Mouse (Mus musculus): ENCODE measurements at regions not wholly inside any gene's neighbourhood (a gene's known extent, or its start where the extent isn't known, plus 50 kb on each side); places are given as distances from the start of the nearest gene placed in this dataset.

GRCm38 (mm10) chr13:99037131-99037530, 52.8 kb upstream of the 1700024P04Rik start:
- DNase-seq (ENCODE audit: low spot score in 2 of 2) = no peak
- intact Hi-C loops (cut with DNase I) = loop anchor here (2.0 kb wide), 1 partner anchor 60 kb away; no protein-coding TSS in a partner anchor
